Mouse (Mus musculus) urinary bladder, postnatal 10 days (tissue): ENCODE data around the gene Eln.

Experiments
- DNase-seq: peaks from one replicate; pipeline ENCODE4 v3.0.0; 2022; ENCODE audit warnings: low spot score

Gene Eln

DNA sequence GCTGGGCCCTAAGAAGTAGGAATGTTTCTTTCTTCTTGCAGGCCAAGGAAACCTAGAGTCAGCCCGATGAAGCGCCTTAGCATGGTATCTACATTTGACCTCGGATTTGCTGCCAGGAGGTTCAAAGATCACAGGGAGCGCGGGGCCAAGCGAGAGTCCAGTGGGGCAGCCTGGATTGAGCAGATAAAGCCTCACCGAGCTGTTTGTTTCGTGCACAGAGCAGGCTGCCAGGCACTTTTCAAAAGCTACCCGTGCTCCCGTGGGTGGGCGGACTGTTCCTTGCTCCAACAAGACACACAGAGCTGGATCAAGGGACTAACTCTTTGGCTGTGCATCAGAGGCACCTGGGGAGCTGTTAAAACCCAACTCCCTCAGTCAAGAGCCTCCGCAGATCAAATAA, 3.1 kb downstream of the Eln start:
- no peak for DNase-seq

DNA sequence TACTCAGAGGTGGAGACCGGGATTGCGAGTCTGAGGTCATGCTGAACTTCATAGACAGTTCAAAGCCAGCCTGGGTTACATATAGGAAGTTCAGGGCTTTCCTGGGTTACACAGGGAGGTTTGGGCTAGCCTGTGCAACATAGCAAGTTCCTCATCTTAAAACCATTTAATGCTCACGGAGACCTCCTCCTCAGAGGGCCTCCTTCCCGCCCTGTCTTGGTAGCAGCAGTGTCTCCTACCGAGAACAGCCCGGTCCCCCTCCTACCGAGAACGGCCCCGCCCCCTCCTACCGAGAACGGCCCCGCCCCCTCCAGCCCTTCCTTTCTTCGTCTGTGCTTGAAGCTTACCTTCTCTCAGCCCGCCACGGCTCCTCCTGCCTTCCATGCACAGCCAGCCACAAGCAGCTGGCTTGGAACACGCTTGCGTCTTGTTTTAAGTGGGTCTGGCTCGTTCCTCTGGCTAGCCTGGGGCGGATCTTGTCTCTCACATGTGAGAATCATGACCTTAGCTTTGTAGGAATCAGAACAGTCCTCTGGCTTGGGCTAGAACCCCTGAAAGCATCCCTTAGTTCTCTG, 4.8 kb downstream of the Eln start:
- DNase-seq = no peak

DNA sequence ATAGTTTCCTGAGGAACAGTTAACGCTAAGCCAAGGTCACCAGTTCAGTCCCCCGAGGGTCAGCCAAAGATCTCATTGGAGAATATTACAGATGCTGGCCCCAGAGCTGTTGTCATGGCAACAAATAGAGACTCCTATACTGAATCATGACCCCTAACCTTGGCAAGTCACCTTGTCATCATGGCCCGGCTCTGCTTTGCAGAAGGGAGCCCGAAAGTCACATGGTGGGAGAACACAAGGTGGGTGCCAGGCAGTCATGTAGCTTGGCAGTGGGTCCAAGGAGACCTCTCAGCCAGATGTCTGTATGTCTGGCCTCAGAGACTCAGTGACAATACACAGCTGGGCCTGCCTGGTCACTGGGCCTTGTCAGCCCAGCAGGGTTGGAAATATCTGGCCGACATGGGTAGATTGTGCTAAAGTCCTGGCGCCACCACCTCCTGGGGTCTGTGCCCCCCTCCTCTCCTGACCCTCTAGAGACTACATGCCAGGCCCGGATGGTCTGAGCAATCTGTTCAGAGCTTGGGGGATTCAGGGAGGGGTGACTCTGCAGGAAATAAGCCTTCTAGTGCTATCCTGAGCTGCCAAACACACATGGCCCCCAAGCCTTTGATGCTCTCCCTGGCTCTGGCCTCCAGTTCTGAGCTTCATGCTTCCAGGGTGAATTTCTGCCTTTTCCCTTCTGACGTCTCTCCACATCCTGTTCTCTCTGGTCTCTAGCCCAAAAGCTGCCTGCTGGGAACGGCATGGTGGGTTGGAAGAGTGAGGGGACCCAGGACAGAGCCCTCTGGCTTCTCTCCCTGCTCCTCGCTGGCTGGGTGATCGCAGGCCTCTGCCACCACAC, 6.4 kb downstream of the Eln start:
- DNase-seq = no peak

DNA sequence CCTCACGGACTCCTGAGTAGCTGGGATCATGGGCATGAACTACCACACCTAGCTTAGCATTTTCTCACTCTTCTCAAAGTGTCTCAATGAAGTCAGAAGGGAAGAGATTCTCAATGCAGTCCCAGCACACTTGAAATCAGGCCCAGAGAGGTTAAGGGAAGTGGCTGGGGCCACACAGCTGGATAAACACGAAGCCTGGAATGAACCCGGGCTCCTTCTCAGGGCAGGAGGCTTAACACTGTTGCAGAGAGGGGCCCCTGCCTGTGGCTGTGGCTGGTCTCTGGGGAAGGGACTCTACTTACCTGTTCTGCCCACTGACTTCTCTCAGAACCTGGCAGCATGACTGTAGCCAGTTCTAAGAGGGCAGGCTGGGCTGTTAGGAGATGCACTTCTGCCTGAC, 7.2 kb downstream of the Eln start:
- DNase-seq = no peak

DNA sequence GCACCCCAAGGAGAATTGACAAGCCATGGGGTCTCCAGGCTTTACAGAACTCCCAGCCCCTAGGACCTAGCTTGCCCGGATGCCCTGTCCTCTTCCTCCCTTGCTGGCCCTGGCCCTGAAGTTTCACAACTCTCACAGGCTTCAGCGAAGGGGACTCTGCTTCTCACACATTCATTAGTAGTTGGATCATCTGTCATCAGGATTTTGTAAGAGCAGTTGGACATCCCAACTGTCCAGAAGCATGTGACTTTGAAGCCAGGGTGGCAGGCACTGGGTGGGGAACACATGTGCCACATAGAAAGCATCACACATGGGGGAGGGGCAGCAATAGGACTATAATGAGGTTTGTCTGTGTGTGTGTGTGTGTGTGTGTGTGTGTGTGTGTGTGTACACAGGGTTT, 12.2 kb downstream of the Eln start:
- DNase-seq = no peak

DNA sequence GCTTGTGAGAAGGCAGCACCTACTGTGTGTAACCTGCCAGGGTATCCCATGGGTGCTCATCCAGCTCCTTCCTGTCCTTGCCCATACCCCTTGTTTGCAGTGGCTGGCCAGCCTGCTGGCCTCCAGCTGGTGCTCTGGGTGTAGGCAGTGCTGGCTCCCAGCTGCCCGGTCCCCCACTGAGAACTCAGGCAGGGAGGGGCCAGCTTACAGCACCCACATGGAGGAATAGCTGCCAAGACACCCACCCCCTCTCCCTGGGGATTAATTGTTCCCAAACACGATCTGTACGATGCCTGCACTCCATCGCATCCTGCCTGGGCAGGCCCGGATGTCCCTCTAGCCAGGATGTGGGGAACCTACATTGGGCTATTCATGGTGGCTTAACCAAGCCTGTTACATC, 13.1 kb downstream of the Eln start:
- no peak for DNase-seq

DNA sequence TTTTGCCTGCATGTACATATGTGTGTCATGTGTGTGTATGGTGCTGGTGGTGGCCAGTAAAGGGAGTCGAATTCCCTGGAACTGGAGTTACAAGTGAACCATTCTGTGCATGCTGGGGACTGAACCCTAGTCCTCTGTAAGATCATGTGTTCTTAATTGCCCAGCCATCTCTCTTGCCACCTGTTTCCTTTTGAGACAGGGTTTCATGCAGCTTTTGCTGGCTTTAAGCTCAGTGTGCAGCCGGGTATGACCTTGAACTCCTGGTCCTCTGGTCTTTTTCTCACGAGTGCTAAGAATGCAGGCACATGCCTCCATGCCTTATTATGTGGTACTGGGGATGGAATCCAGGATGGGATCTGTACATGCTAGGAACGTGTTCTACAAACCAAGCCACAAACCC, 13.9 kb downstream of the Eln start:
- no peak for DNase-seq

DNA sequence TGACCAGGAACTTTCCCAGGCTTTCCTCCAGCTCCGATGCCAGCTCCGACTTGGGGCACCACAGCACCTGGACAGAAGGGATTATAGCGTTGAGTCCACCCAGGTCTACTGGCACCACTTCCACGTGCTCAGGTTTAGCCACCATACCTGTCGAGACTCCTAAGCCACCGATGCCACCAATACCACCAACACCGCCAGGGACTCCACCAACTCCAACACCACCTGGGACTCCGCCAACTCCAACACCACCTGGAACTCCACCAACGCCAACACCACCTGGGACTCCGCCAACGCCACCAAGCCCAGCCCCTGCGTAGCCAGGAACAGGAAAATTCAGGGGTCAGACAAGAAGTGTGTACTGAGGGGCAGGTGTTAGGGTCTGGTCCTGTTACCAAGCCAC, 18.0 kb downstream of the Eln start:
- DNase-seq = no peak

DNA sequence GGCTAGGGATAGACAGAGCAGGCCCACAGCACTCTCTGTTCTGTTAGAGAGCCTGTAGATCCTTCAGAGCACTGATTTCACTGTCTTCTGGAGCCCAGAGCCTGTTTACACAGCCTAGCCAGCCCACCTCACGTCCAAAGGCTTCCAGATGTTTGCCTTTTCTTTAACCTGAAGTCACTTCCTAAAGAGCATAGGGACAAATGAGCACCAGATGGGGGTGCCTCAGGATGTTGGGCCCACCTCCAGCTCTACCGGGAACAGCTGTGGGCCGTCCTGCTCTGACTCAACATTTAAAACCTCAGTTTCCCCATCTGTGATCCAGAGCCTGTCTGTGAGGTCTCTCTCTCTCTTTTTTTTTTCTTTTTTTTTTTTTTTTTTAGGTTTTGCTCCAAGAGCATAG, 18.6 kb downstream of the Eln start:
- DNase-seq = no peak

DNA sequence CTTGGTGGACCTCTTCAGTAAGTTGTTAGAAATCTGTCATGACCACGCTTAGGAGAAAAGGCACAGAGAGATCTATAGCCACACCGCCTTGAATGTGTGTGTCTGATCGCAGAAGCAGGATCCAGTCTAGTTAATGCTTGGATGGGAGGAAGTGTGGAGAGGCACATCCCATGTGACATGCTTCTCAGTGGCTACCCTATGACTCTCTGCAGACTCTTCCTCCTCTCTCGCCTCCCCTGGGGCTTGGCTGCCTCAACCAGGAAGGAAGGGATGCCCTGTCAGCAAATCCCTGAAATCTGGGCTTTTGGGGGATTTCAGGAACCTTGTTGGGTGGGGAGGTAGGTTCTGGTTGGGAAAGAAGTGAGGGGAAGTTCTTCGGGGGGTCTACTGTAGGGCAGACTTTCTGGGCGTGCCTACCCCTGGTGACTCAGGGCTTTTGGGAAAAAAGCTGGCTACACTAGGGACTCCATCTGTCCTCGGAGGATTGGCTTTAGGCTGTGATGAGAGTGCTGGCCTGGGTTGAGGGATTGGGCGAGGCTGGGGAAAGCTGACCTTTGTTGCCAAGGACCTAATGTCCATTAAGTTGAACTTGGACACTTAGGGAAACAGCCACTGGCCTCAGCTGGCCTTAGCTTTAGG, 20.0 kb downstream of the Eln start:
- no peak for DNase-seq

DNA sequence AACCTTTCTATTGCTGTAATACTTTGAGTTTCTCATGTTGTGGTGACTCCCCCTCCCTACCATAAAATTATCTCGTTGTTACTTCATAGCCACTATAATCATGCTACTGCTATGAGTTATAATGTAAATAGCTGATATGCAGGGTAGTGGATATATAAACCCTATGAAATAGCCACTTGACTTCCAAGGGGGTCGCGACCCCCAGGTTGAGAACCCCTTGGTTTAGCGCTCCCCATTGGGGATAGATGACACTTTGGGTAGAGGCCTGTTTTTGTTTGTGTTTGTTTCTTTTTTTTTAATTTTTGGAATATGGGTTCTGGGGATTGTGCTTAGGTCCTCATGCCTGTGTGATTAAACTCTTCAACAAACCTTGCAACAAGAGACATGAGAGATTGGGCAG, 21.8 kb downstream of the Eln start:
- DNase-seq = no peak

DNA sequence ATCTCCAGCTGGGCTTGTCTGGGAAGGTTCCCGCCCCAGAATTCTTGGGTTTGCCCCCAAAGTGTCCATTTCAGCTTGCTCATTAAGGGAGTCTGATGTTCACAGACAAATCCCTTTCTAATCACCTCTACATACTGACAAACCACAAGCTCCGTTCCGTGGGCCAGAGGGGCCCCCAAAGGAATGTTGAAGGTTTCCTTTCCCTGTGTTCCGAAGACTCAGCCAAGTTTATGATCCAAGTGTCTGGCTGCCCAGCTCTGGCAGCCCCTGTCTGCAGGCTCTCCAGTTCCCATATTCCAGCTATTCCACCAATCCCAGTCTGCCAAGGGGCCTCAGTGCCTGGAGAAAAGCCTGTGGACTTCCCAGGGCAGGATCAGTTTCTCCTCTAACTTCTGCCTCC, 27.1 kb downstream of the Eln start:
- DNase-seq = no peak

DNA sequence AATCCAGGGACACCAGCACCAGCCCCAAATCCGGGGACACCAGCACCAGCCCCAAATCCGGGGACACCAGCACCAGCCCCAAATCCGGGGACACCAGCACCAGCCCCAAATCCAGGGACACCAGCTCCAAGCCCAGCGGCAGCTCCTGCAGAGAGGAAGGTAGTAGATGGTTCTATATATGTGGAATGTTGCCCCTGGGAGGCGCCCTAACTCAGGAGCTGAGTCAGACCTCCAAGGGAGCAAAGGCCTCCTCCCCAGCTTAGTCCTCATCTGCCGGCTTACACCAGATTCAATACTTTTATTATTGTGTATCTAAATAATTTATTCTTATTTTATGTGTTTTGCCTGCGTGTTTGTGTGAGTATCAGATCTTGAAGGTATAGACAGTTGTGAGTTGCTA, 36.0 kb downstream of the Eln start:
- DNase-seq = no peak

DNA sequence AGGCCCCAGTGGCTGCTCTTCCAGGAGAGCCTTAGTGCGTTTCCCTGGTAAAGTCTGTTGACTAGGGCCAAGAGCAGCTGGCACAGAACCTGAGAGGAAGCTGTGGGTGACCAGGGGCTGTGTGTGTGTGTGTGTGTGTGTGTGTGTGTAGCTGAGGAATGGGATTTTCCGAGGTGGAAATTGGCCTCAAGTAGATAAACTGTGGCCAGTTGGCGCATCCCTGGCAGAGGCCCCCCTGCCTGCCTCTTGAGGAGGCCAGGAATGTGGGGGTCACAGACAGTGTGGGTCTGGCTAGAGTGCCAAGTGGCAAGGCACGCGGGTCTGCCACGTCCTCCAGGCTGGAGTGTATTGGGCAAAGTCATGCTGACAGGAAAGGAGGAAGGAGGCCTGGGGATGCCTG, 37.8 kb downstream of the Eln start:
- DNase-seq = no peak

DNA sequence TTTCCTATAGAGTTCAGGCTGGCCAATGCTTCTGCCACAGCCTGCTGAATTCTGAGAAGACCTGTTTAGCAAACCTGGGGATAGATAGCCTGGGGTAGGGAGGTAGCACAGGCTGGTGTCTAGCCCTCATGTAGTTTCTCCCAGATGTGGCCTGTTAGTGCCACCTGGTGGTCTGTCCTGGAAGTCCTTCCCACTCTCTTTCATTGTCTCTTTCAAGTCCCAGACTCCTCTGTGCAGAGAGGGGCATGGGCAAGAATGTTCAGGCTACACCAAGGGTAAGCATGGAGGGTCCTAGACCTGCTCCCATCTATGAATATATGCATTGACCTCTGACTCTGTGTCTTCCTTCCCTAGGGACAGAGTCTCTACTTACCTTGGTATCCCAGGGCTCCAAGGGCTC, 43.0 kb downstream of the Eln start:
- no peak for DNase-seq

DNA sequence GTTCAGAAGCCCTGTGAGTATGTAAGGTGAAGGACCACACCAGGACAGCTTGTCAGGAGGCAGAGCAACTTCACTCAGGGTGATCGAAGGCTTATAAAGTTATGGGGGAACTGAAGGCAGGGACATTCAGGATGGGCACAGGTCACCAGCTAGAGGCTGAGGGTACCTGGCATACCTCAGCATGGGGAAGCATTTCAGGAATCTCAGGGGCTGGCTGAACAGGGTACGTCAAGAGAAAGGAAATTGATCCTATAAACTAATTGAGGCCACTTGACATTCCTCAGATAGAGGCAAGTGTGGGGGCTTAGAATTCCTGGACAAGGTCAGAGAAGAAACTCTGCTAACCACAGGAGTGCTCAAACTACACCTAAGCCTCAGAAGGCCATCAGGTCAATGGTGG, 51.6 kb downstream of the Eln start:
- no peak for DNase-seq

DNA sequence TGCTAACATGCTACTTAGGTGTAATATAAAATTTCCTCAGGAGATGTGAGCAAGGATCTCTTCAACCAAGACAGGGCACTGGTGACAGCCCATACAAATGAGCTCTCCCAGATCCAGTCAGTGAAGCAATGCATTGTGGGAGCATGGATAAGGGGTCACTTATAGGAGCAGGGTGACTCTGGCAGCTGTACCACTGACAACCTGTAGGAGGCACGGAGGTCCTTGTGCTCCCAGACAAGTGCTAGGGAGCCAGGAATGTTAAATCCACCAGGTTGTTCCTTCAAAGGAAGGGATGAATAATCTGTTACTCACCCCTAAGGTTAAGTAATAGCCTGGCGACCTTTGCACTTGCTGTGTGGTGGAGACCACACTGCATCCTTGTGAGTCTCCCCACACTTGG, 52.0 kb downstream of the Eln start:
- DNase-seq = no peak

DNA sequence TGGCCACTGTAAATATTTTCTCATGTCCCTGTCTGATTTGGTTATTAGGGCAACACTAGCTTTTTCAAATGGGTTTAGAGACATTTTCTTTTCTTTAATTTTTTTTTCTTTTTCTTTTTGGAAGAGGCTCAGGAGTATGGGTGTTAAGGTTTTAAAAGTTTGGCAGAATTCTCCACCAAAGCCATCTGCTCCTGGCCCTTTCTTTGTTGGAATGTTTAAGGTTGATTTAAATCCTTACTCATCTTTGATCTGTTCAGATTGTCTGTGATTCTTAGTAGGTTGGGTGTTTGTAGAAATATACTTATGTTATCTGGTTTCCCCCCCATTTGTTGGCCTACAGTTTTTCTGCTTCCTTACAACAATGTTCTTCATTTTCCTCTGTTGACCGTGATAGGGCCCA, 54.4 kb downstream of the Eln start:
- DNase-seq = no peak

DNA sequence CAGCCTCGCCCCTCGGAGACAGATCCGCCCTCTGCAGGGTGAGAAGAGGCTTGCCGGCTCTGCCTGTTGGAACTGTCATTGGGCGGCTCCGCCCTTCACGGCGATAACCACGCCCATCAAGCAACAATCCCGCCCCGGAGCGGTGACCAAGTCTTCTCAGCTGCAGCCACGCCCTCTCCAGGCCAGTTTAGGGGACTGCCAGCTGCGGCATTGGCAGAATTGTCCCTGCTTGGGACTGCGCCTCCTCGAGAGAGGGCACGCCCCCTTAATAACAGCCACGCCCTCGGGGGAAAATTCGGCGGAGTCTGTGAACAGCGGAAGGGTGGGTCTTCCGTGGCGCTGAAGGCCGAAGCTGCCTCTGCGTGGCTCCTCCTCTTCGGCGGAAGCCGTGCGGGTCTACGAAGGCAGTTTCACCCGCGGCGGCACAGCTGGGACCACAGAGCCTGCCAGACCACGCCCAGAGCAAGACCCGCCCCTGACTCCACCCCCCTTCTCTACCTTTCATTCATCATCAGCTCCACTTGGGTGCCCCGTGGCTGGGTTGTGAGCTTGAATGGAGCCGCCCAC, 58.3 kb downstream of the Eln start:
- DNase-seq = peak; percentile 96

DNA sequence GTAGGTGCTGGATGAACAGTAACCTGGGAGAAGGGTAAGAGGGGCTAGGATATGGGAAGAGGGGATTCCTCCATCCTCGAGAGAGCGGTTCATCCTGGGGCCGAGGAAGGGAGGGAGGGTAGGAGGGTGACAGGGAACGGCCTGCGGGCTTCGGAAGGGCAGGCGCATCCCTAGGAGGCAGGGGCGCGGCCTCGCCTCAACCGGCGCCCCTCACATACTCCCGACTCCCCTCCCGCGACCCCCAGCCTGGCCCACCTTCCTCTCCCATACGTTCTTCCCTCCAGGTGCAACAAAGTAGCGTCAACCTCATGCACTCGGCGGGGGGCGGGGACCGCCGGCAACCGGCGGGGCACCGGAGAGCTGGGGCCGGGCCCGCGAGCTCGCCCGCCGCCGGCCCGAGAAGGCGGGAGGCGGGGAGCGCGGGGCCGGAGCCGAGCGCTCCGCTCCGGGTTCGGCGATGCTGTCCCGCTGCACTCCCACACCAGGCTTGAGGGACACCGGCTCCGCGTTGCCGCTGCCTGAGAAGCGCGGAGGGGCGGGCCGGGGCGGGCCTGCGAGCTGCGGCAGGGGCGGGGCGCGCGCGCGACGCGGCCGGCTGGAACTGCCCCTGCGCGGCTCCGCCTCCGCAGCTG, 58.9 kb downstream of the Eln start, which contains the start of gene Limk1:
Limk1 (minus strand) TSS at position 513 of the 632 bp plus-strand sequence.
- no peak for DNase-seq

DNA sequence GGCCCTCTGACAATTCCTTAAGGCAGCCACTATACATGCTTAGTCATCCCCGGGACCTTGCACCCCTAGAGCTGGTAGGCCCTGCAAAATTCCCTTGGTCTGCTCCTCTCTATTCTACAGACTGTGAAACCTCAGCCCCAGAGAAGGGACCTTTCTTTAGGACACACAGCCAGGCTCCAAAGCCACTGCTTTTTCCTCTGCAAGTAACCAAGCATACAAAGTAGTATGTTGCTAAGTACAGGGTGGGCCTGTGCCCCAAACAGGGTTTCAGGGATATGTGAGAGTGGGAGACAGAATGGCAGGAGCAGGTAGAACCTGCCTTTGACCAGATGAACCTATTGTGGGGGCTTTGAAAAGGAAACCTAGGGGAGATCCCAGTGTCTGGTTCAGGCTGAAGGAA, 59.9 kb downstream of the Eln start:
- no peak for DNase-seq

DNA sequence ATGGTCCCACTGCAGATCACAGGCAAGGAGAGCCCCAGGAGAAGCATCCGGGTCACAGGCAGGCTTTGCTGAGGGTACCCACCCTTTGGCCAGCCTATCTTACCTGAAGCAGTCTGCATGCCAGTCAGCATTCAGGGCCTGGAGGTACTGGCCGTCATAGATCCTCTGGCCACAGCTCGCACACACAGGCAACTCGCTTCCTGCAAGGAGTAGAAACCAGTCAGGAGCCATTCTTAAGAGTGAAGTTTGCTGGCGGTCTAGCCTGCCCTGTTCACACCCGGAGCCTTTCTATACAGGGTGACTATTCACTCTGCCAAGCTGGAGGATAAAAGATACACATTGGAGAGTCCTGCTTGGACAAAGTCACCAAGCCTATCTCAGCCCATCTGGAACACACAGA, 60.6 kb downstream of the Eln start:
- DNase-seq = no peak

DNA sequence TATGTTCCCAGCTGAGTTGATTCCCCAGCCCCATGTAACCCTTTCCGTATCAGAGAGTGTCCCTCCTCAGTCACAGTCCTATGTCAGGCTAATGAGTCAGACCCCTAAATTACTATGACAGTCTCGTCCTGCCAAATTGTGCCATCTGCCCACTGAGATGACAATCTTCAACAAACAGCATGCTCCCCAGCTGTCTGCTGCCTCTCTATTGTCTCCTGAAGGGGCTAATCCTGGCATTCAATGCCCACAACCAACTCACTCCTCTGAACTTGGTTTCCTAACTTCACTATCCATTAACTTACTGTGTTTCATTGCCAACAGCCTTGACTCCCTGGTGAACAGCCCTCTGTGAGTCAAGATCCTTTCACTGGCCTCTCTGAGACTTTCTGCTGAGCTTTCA, 62.7 kb downstream of the Eln start:
- no peak for DNase-seq
